Mouse (Mus musculus) neural tube, embryonic 14.5 days (tissue): ENCODE data around the gene Snrpd2. TPM values are rescaled to one million over a fixed set of nuclear protein-coding genes. Genes with fewer than 3 reads are reported as not detected.
"Not testable (repeated sequence)": the region's sequence is repeated elsewhere in the genome, so short reads cannot be mapped to it uniquely, and the experiment has no call there.

ENCODE experiments used
- ATAC-seq: fragments of 200-750 bp; cut with Nextera tagmentation; 2 replicates; pipeline ENCODE4 v1.8.0; 2017; ENCODE audit warnings: low read depth, mild to moderate bottlenecking, moderate TSS enrichment, moderate library complexity
- H3K27ac ChIP-seq: fragments of 300-500 bp; sonication (generic); 2 replicates; pipeline ENCODE4 v1.5.1; 2014; ENCODE audit warnings: low read depth, mild to moderate bottlenecking, control low read depth, low read length, moderate library complexity, mixed read lengths
- H3K27me3 ChIP-seq: fragments of 300-500 bp; sonication (generic); 2 replicates; pipeline ENCODE4 v1.6.1; 2014; ENCODE audit warnings: low read length; ENCODE audit not compliant: control insufficient read depth, insufficient read depth
- H3K36me3 ChIP-seq: fragments of 300-500 bp; sonication (generic); 2 replicates; pipeline ENCODE4 v1.6.1; 2014; ENCODE audit warnings: low read length, mixed read lengths; ENCODE audit not compliant: control insufficient read depth, insufficient read depth
- H3K4me1 ChIP-seq: fragments of 300-500 bp; sonication (generic); 2 replicates; pipeline ENCODE4 v1.6.1; 2014; ENCODE audit warnings: low read length; ENCODE audit not compliant: control insufficient read depth, insufficient read depth
- H3K4me2 ChIP-seq: fragments of 300-500 bp; sonication (generic); 2 replicates; pipeline ENCODE4 v1.6.1; 2014; ENCODE audit warnings: mild to moderate bottlenecking, low read depth, low read length, control low read depth
- H3K4me3 ChIP-seq: fragments of 300-500 bp; sonication (generic); 2 replicates; pipeline ENCODE4 v1.5.1; 2014; ENCODE audit warnings: low read depth, low read length, control low read depth, mixed read lengths
- H3K9ac ChIP-seq: fragments of 300-500 bp; sonication (generic); replicated peaks from 2 replicates; pipeline ENCODE4 v1.6.1; 2014; ENCODE audit warnings: low read depth, mild to moderate bottlenecking, control low read depth, low read length, mixed read lengths
- H3K9me3 ChIP-seq: fragments of 300-500 bp; sonication (generic); 2 replicates; pipeline ENCODE4 v1.6.1; 2016; ENCODE audit warnings: low read length; ENCODE audit not compliant: control insufficient read depth
- WGBS: fragments of 180-500 bp; shearing (Covaris S2); extraction: QIAGEN DNeasy Blood & Tissue Kit; methylation state at CpG from one replicate; pipeline ENCODE4 v1.1.7; 2014; 5-methylcytosine and 5-hydroxymethylcytosine counted together
- polyA plus RNA-seq: library from polyadenylated mRNA; unstranded; fragments of >200 nt; fragmentation: Nextera tagmentation; extraction: Ambion mirVana; gene quantifications from 2 replicates; pipeline ENCODE4 v1.2.1, GENCODE M21; 2014

Snrpd2 gene
- polyA plus RNA-seq, 1 experiment from 2014 or later, result 110 TPM

- Histone ChIP-seq H3K27me3 (no peaks in the 10 kb centered on the region), H3K27ac (no peak overlapping the region), H3K9ac (no peak overlapping the region), H3K9me3 (no peaks in the 10 kb centered on the region), H3K36me3 (peaks cover 37% of the 10 kb centered on the region), H3K4me3 (no peak overlapping the region), H3K4me2 (no peak overlapping the region), H3K4me1 (peaks cover 4% of the 10 kb centered on the region; the same call in 1 of the 2 replicates)
- WGBS, result 94% methylated on average over 38 of the region's 38 CpGs
- ATAC-seq, result no peak
Measured at GRCm38 (mm10) chr7:19136673-19137334, 12.7 kb upstream of the Snrpd2 start.

- Histone ChIP-seq H3K27me3 (no peaks in the 10 kb centered on the region), H3K27ac (no peak overlapping the region), H3K9ac (no peak overlapping the region), H3K9me3 (no peaks in the 10 kb centered on the region), H3K4me1 (0 out of 2 replicates have a peak, but pooled peaks cover 2% of the 10 kb centered on the region), H3K4me3 (no peak overlapping the region), H3K36me3 (peaks cover 37% of the 10 kb centered on the region), H3K4me2 (no peak overlapping the region)
- 45% methylated on average over 5 of the region's 5 CpGs for WGBS
- ATAC-seq, result no peak
Measured at GRCm38 (mm10) chr7:19137380-19137779, 12.1 kb upstream of the Snrpd2 start.

GRCm38 (mm10) chr7:19146793-19147192, 2.7 kb upstream of the Snrpd2 start:
- Histone ChIP-seq H3K36me3 (peaks cover 4% of the 10 kb centered on the region), H3K4me3 (no peak overlapping the region), H3K9me3 (no peaks in the 10 kb centered on the region), H3K27ac (no peak overlapping the region), H3K4me1 (peaks cover 14% of the 10 kb centered on the region), H3K27me3 (no peaks in the 10 kb centered on the region), H3K9ac (no peak overlapping the region), H3K4me2 (no peak overlapping the region)
- ATAC-seq, result no peak
- 90% methylated on average over 10 of the region's 10 CpGs for WGBS

- Histone ChIP-seq H3K27me3 (no peaks in the 10 kb centered on the region), H3K4me1 (peaks cover 14% of the 10 kb centered on the region), H3K27ac (no peak overlapping the region), H3K4me2 (peak overlapping the region; percentile 90), H3K36me3 (peaks cover 8% of the 10 kb centered on the region), H3K4me3 (peak overlapping the region; percentile 65; the same call in 1 of the 2 replicates), H3K9ac (no peak overlapping the region), H3K9me3 (no peaks in the 10 kb centered on the region)
- WGBS, result 58% methylated on average over 6 of the region's 6 CpGs
- ATAC-seq, result no peak
Measured at GRCm38 (mm10) chr7:19147497-19148045, 2.0 kb upstream of the Snrpd2 start.

- H3K9me3 ChIP-seq, result no peaks in the 10 kb centered on the region
- H3K4me1 ChIP-seq, result peaks cover 14% of the 10 kb centered on the region
- peak overlapping the region; percentile 90 for H3K4me2 ChIP-seq
- ATAC-seq, result no peak
- peak overlapping the region; percentile 65 for H3K4me3 ChIP-seq
- peaks cover 13% of the 10 kb centered on the region for H3K36me3 ChIP-seq
- WGBS, result 10% methylated on average over 20 of the region's 20 CpGs
- H3K27ac ChIP-seq, result peak overlapping the region; percentile 61
- peak overlapping the region; percentile 33 for H3K9ac ChIP-seq
- no peaks in the 10 kb centered on the region for H3K27me3 ChIP-seq
Measured at GRCm38 (mm10) chr7:19148180-19148874, 1.2 kb upstream of the Snrpd2 start.

- Histone ChIP-seq H3K27me3 (no peaks in the 10 kb centered on the region), H3K36me3 (peaks cover 16% of the 10 kb centered on the region), H3K4me3 (peak within 1 kb of the TSS; percentile 65), H3K9me3 (no peaks in the 10 kb centered on the region), H3K4me1 (peaks cover 14% of the 10 kb centered on the region), H3K27ac (peak within 1 kb of the TSS; percentile 61), H3K4me2 (peak within 1 kb of the TSS; percentile 90), H3K9ac (peak within 1 kb of the TSS; percentile 67)
- ATAC-seq, result peak; percentile 97
- WGBS, result under 1% methylated on average over 43 of the region's 43 CpGs
Measured at GRCm38 (mm10) chr7:19148875-19149541, 514 bp upstream of the Snrpd2 start, which contains the start of gene Qpctl. Gene Qpctl, minus strand, starts transcription at chr7:19149291.

- Histone ChIP-seq H3K36me3 (peaks cover 16% of the 10 kb centered on the region), H3K4me1 (peaks cover 14% of the 10 kb centered on the region)
- not testable (repeated sequence) for H3K9ac ChIP-seq, H3K9me3 ChIP-seq, ATAC-seq, H3K27me3 ChIP-seq, H3K4me2 ChIP-seq, H3K27ac ChIP-seq, H3K4me3 ChIP-seq
- WGBS, result 92% methylated on average over 10 of the region's 10 CpGs
Measured at GRCm38 (mm10) chr7:19151121-19151520, 1.6 kb downstream of the Snrpd2 start.

- Histone ChIP-seq H3K4me2 (no peak overlapping the region), H3K4me3 (no peak overlapping the region), H3K36me3 (peaks cover 16% of the 10 kb centered on the region), H3K27ac (no peak overlapping the region), H3K27me3 (peaks cover 5% of the 10 kb centered on the region; the same call in 1 of the 2 replicates), H3K9ac (no peak overlapping the region), H3K4me1 (peaks cover 10% of the 10 kb centered on the region), H3K9me3 (no peaks in the 10 kb centered on the region)
- 75% methylated on average over 8 of the region's 8 CpGs for WGBS
- no peak for ATAC-seq
Measured at GRCm38 (mm10) chr7:19154796-19155195, 5.3 kb downstream of the Snrpd2 start.
